Mouse (Mus musculus) MEL (cell line): ENCODE measurements around the gene Hpn. TPM values are rescaled to one million over a fixed set of nuclear protein-coding genes. Genes with fewer than 3 reads are reported as not detected.

Experiments
- DNase-seq: peaks from one replicate; pipeline ENCODE4 v3.0.0; 2011; ENCODE audit warnings: low read depth, low spot score
- H3K27ac ChIP-seq: 2 replicates; pipeline ENCODE4 v1.5.1; 2012; ENCODE audit warnings: low read depth, mild to moderate bottlenecking, control low read depth, low read length, moderate library complexity; ENCODE audit not compliant: control insufficient read depth
- H3K27me3 ChIP-seq, 2 experiments: fragments of 150-350 bp in 1 of 2; sonication (generic) in 1 of 2; 2 replicates each; pipeline ENCODE4 v1.6.1; 2012; ENCODE audit warnings: low read length in 2 of 2, mild to moderate bottlenecking in 2 of 2, improper control_type of control experiment in 1 of 2, moderate library complexity in 1 of 2; ENCODE audit not compliant: insufficient read depth in 2 of 2, control insufficient read depth in 1 of 2
- H3K36me3 ChIP-seq, 2 experiments: 2 replicates each; pipeline ENCODE4 v1.6.1; 2012 to 2014; ENCODE audit warnings: low read length in 2 of 2, improper control_type of control experiment in 1 of 2, inconsistent platforms in 1 of 2, mild to moderate bottlenecking in 1 of 2; ENCODE audit not compliant: insufficient read depth in 2 of 2, control insufficient read depth in 1 of 2
- H3K4me1 ChIP-seq, 2 experiments: fragments of 150-350 bp in 1 of 2; sonication (generic) in 1 of 2; 2 replicates each; pipeline ENCODE4 v1.6.1; 2012; ENCODE audit warnings: low read length in 2 of 2, improper control_type of control experiment in 1 of 2, mild to moderate bottlenecking in 1 of 2; ENCODE audit not compliant: insufficient read depth in 2 of 2, control insufficient read depth in 1 of 2
- H3K4me3 ChIP-seq, 2 experiments: fragments of 150-350 bp in 1 of 2; sonication (generic) in 1 of 2; 2 replicates each; pipeline ENCODE4 v1.5.1; 2012; ENCODE audit warnings: low read depth in 2 of 2, low read length in 2 of 2, mild to moderate bottlenecking in 2 of 2, moderate library complexity in 2 of 2, control low read depth in 1 of 2, improper control_type of control experiment in 1 of 2; ENCODE audit not compliant: control insufficient read depth in 1 of 2, insufficient read depth in 1 of 2
- H3K79me2 ChIP-seq: 2 replicates; pipeline ENCODE4 v1.6.1; 2012; ENCODE audit warnings: mild to moderate bottlenecking, low read length, moderate library complexity; ENCODE audit not compliant: control insufficient read depth, poor library complexity, insufficient read depth
- H3K9ac ChIP-seq: 2 replicates; pipeline ENCODE4 v1.6.1; 2012; ENCODE audit warnings: low read depth, mild to moderate bottlenecking, control low read depth, low read length, moderate library complexity; ENCODE audit not compliant: control insufficient read depth, poor library complexity, severe bottlenecking
- H3K9me3 ChIP-seq: fragments of 150-350 bp; sonication (generic); replicated peaks from 2 replicates; pipeline ENCODE4 v1.6.1; 2012; ENCODE audit warnings: mild to moderate bottlenecking, low read length, improper control_type of control experiment, moderate library complexity; ENCODE audit not compliant: insufficient read depth
- BHLHE40 ChIP-seq: IDR thresholded peaks from 2 replicates; pipeline ENCODE4 v1.6.1; 2012; ENCODE audit warnings: low read depth, mild to moderate bottlenecking, inconsistent platforms, low read length, improper control_type of control experiment, borderline replicate concordance
- E2F4 ChIP-seq: IDR thresholded peaks from 2 replicates; pipeline ENCODE4 v1.6.1; 2011; ENCODE audit warnings: low read depth, low read length, improper control_type of control experiment, borderline replicate concordance
- ETS1 ChIP-seq: IDR thresholded peaks from 2 replicates; pipeline ENCODE4 v1.6.1; 2012; ENCODE audit warnings: low read depth, mild to moderate bottlenecking, inconsistent platforms, low read length, improper control_type of control experiment, moderate library complexity
- GABPA ChIP-seq: IDR thresholded peaks from 2 replicates; pipeline ENCODE4 v1.6.1; 2012; ENCODE audit warnings: low read depth, mild to moderate bottlenecking, inconsistent platforms, low read length, improper control_type of control experiment, moderate library complexity
- HCFC1 ChIP-seq: IDR thresholded peaks from 2 replicates; pipeline ENCODE4 v1.6.1; 2012; ENCODE audit warnings: low read depth, mild to moderate bottlenecking, inconsistent platforms, low read length, improper control_type of control experiment, moderate library complexity
- JUND ChIP-seq: IDR thresholded peaks from 2 replicates; pipeline ENCODE4 v1.6.1; 2011; ENCODE audit warnings: low read depth, mild to moderate bottlenecking, improper control_type of control experiment, low read length
- KAT2A ChIP-seq: conservative IDR thresholded peaks from 2 replicates; pipeline ENCODE4 v1.6.1; 2012; ENCODE audit warnings: low read depth, low read length, improper control_type of control experiment, inconsistent platforms
- MEF2A ChIP-seq: IDR thresholded peaks from 2 replicates; pipeline ENCODE4 v1.6.1; 2014; ENCODE audit warnings: low read depth, mild to moderate bottlenecking, inconsistent platforms, low read length, improper control_type of control experiment; ENCODE audit not compliant: poor library complexity, insufficient replicate concordance, severe bottlenecking; ENCODE audit errors: extremely low read depth
- MXI1 ChIP-seq: IDR thresholded peaks from 2 replicates; pipeline ENCODE4 v1.6.1; 2011; ENCODE audit warnings: mild to moderate bottlenecking, low read depth, low read length, improper control_type of control experiment
- MYB ChIP-seq: IDR thresholded peaks from 2 replicates; pipeline ENCODE4 v1.6.1; 2011; ENCODE audit warnings: mild to moderate bottlenecking, low read depth, low read length, improper control_type of control experiment
- MYC ChIP-seq: IDR thresholded peaks from 2 replicates; pipeline ENCODE4 v1.6.1; 2011; ENCODE audit warnings: low read depth, mild to moderate bottlenecking, low read length, improper control_type of control experiment, moderate library complexity
- NELFE ChIP-seq: IDR thresholded peaks from 2 replicates; pipeline ENCODE4 v1.6.1; 2011; ENCODE audit warnings: low read depth, low read length, improper control_type of control experiment
- SIN3A ChIP-seq: IDR thresholded peaks from 2 replicates; pipeline ENCODE4 v1.6.1; 2012; ENCODE audit warnings: low read length, improper control_type of control experiment, inconsistent platforms
- TBP ChIP-seq: IDR thresholded peaks from 2 replicates; pipeline ENCODE4 v1.8.0; 2011; ENCODE audit warnings: low read depth, low read length, improper control_type of control experiment
- UBTF ChIP-seq: IDR thresholded peaks from 2 replicates; pipeline ENCODE4 v1.6.1; 2012; ENCODE audit warnings: low read depth, mild to moderate bottlenecking, inconsistent platforms, low read length, improper control_type of control experiment, moderate library complexity, borderline replicate concordance; ENCODE audit not compliant: insufficient read depth
- USF1 ChIP-seq: IDR thresholded peaks from 2 replicates; pipeline ENCODE4 v1.6.1; 2014; ENCODE audit warnings: low read depth, mild to moderate bottlenecking, inconsistent platforms, low read length, improper control_type of control experiment, moderate library complexity
- ZC3H11A ChIP-seq: IDR thresholded peaks from 2 replicates; pipeline ENCODE4 v1.6.1; 2012; ENCODE audit warnings: low read depth, mild to moderate bottlenecking, inconsistent platforms, low read length, improper control_type of control experiment
- ZKSCAN1 ChIP-seq: IDR thresholded peaks from 2 replicates; pipeline ENCODE4 v1.6.1; 2012; ENCODE audit warnings: low read depth, mild to moderate bottlenecking, inconsistent platforms, low read length, improper control_type of control experiment, moderate library complexity
- ZMIZ1 ChIP-seq: IDR thresholded peaks from 2 replicates; pipeline ENCODE4 v1.6.1; 2012; ENCODE audit warnings: low read depth, mild to moderate bottlenecking, inconsistent platforms, low read length, improper control_type of control experiment, moderate library complexity
- polyA plus RNA-seq, 2 experiments: library from polyadenylated mRNA; stranded (reverse) in 1 of 2; unstranded in 1 of 2; fragments of >175 nt in 1 of 2; fragments of >200 nt in 1 of 2; gene quantifications; 2 replicates each; pipeline versions ENCODE4 v1.2.1 to v1.2.4; 2012; ENCODE audit warnings: low replicate concordance in 2 of 2, low read depth in 1 of 2; ENCODE audit not compliant: insufficient read length in 2 of 2, insufficient read depth in 1 of 2, missing spikeins in 1 of 2
- total RNA-seq: library from RNA; depleted of rRNA; stranded (reverse); fragments of 300-350 nt; gene quantifications from 2 replicates; pipeline ENCODE4 v1.2.3, GENCODE M21; 2012

The Hpn gene
- total and polyA plus RNA-seq, 3 experiments, result 1.1 to 1.6 TPM; not detected in 1

DNA sequence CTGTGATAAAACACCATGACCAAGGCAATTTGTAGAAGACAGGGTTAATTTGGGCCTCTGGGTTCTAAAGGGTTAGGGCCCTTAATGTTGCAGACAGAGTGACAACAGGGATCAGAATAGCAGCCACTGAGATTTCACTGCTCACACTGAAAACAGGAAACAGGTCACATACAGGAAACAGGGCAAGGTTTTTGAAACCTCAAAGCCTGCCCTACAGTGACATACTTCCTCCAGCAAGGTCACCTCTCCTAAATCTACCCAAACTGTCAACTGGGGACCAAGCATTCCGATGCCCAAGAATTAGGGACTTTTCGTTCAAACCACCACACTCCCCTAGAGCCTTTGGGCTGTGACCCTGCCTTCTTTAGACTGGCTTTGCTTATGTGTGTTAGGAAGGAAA, 25.4 kb downstream of the Hpn start:
- H3K27me3 ChIP-seq, result peaks cover 0 to 2% of the 10 kb centered on the region in 2 experiments; a peak in 3 of 4 replicates
- H3K27ac ChIP-seq, result no peak overlapping the region
- TF ChIP-seq USF1 (no peak), ZKSCAN1 (no peak), ZMIZ1 (no peak), SIN3A (no peak), ETS1 (no peak), NELFE (no peak), HCFC1 (no peak), GABPA (no peak), BHLHE40 (no peak), UBTF (no peak), TBP (no peak), MYB (no peak), MEF2A (no peak)

DNA sequence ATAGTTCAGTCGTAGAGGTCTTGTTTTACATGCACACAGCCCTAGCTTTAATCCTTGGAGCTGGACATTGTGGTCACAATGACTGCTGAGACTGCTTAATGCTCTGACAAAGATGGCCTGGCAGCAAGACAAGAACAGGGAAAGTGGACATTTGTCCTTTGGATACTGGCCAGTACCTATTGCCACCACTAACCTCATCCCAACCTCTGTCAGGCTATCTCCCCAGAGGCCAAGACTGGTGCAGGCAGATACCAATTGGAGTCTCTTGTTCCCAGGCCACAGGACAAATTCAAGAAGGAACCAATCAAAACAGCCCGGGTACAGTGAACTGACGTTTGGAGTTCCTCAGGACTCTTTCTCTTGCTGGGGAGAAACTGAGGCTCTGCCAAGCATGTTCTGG, 26.9 kb downstream of the Hpn start:
- H3K4me3 ChIP-seq, result no peak overlapping the region
- no peaks in the 10 kb centered on the region for H3K36me3 ChIP-seq
- H3K79me2 ChIP-seq, result no peaks in the 10 kb centered on the region
- H3K4me1 ChIP-seq, result no peaks in the 10 kb centered on the region
- TF ChIP-seq KAT2A (no peak), ZKSCAN1 (no peak), NELFE (no peak), MYC (no peak), ZC3H11A (no peak), BHLHE40 (no peak), MXI1 (no peak), USF1 (no peak), E2F4 (no peak), HCFC1 (no peak), JUND (no peak)
- H3K27ac ChIP-seq, result no peak overlapping the region
- DNase-seq, result no peak
- H3K27me3 ChIP-seq, result peaks cover 0 to 2% of the 10 kb centered on the region in 2 experiments; a peak in 3 of 4 replicates
- no peak overlapping the region for H3K9ac ChIP-seq
- H3K9me3 ChIP-seq, result no peaks in the 10 kb centered on the region

More for the DNA sequence above, 25.4 kb downstream of the Hpn start:
- no peak overlapping the region for H3K9ac ChIP-seq
- H3K4me3 ChIP-seq, result no peak overlapping the region
- no peak for DNase-seq
- H3K79me2 ChIP-seq, result no peaks in the 10 kb centered on the region
- no peaks in the 10 kb centered on the region for H3K9me3 ChIP-seq
- H3K4me1 ChIP-seq, result no peaks in the 10 kb centered on the region
- H3K36me3 ChIP-seq, result no peaks in the 10 kb centered on the region
